Mouse (Mus musculus): ENCODE measurements around the gene Jagn1. TPM values are rescaled to one million over a fixed set of nuclear protein-coding genes. Genes with fewer than 3 reads are reported as not detected.

Jagn1 gene
- polyA plus RNA-seq, 1 experiment from 2014 or later, result 89.1 TPM

DNA sequence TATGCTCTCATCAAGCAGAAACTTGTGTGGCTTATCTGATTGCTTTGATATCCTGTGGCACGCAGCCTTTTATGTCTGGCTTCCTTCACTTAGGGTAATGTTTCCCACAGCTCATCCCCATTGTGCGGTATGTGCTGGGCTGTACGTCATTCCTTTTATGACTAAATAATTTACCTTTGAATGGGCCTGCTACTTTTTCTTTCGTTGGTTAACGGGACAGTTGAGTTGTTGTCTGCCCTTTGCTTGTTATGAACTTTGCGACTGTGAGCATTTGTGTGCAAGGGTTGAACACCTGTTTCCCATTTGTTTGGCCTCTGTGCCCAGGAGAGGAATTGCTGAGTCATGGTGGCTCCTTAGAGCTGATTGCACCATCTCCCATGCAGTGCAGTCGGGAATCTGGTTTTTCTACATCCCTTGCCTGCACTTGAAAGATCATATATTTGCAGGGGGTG, 44.8 kb downstream of the Jagn1 start:
- Histone ChIP-seq H3K4me3 (no peak overlapping the region), H3K36me3 (peaks cover 48% of the 10 kb centered on the region)
- DNase-seq (ENCODE audit: low spot score), result no peak

DNA sequence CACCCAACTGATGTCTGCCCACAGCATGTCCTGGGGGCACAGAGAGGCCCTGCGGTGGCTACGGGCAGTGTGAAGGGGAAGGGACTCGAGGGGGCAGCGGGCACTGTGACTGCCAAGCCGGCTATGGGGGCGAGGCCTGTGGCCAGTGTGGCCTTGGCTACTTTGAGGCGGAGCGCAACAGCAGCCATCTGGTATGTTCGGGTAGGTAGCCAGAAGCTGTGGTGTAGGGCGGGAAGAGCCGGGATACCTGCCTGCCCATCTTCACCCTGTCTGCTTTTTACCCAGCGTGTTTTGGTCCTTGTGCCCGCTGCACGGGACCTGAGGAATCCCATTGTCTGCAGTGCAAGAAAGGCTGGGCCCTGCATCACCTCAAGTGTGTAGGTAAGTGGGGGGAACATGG, 47.0 kb downstream of the Jagn1 start:
- Histone ChIP-seq H3K27ac (no peak overlapping the region), H3K4me3 (no peak overlapping the region), H3K9me3 (no peaks in the 10 kb centered on the region), H3K4me1 (peaks cover 4% of the 10 kb centered on the region), H3K36me3 (peaks cover 60% of the 10 kb centered on the region), H3K27me3 (ENCODE audit: insufficient read depth, poor library complexity, severe bottlenecking) (peaks cover 12% of the 10 kb centered on the region; the same call in 1 of the 2 replicates)
- WGBS, result 95% methylated on average over 14 of the region's 14 CpGs
- DNase-seq (ENCODE audit: low spot score), result no peak

More for the DNA sequence above, 44.8 kb downstream of the Jagn1 start:
- 65% methylated on average over 7 of the region's 7 CpGs for WGBS
- Histone ChIP-seq H3K4me1 (peaks cover 17% of the 10 kb centered on the region), H3K27ac (no peak overlapping the region), H3K9me3 (no peaks in the 10 kb centered on the region), H3K27me3 (ENCODE audit: insufficient read depth, poor library complexity, severe bottlenecking) (peaks cover 7% of the 10 kb centered on the region)

DNA sequence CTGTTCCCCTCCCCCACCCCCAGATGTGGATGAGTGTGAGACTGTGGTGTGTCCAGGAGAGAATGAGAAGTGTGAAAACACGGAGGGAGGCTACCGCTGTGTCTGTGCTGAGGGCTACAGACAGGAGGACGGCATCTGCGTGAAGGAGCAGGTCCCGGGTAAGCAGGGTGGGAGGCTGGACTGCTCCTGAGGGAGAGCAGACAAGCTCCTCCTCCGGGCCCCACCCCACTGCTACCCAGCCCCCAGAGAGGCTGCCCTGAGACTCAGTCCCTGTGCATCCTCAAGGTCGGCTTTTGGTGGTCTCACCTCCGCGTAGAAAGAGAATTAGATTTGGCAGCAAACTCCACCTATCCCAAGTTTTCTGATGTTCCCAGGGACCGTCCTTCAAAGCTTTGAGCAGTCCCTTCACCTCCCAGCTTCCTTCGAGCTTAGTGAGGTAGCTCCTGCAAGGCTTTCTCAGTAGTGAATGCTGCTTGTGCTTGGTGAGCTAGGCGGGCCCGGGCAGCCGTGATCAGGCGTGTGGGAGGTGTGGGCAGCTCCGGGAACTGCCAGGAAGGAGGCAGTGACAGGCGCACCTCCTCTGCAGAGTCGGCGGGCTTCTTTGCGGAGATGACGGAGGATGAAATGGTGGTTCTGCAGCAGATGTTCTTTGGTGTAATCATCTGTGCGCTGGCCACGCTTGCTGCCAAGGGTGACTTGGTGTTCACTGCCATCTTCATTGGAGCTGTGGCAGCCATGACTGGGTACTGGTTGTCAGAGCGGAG, 49.9 kb downstream of the Jagn1 start:
- H3K4me3 ChIP-seq, result no peak overlapping the region
- H3K27ac ChIP-seq, result no peak overlapping the region
- H3K36me3 ChIP-seq, result peaks cover 58% of the 10 kb centered on the region
- DNase-seq (ENCODE audit: low spot score), result no peak
- H3K9me3 ChIP-seq, result no peaks in the 10 kb centered on the region
- peaks cover 41% of the 10 kb centered on the region for H3K27me3 ChIP-seq (ENCODE audit: insufficient read depth, poor library complexity, severe bottlenecking)
- H3K4me1 ChIP-seq, result peaks cover 19% of the 10 kb centered on the region
- 63% methylated on average over 24 of the region's 24 CpGs for WGBS

- Histone ChIP-seq H3K4me1 (peaks cover 23% of the 10 kb centered on the region), H3K9me3 (no peaks in the 10 kb centered on the region), H3K36me3 (peaks cover 38% of the 10 kb centered on the region), H3K27ac (peak overlapping the region; percentile 83), H3K4me3 (peak overlapping the region; percentile 62), H3K27me3 (ENCODE audit: insufficient read depth, poor library complexity, severe bottlenecking) (peaks cover 53% of the 10 kb centered on the region)
- WGBS, result under 1% methylated on average over 49 of the region's 54 CpGs
- peak; percentile 90 for DNase-seq (ENCODE audit: low spot score)
These were observed 52.0 kb downstream of the Jagn1 start for GRCm38 (mm10) chr6:113494258-113494788.

DNA sequence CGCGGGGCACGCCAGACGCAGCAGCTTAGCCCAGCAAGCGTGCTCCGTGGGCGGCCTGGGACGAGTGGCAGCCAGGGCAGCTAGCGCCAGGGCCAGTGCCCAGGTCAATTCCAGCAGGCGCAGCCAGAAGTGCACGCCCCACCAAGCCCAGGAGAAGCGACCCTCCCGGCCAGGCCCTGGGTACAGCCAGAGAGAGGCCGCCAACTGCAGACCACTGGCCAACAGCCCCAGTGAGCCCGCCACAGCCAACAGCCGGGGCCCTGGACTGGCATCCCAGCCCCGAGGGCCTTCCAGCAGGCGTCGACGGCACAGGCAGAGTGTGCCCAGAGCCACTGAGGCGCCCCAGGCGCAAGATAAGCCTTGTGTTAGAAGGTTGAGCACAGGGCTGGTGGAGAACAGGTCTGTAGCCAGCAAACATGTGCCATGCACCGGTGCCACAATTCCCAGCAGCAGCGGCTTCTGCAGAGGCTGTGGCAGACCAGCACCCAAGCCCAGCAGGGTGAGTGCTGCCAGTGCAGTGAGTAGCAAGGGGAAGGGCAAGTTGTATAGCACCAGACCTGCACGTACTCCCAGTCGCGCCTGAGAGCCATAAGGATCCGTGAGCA, 52.8 kb downstream of the Jagn1 start:
- peak overlapping the region; percentile 83 for H3K27ac ChIP-seq
- 25% methylated on average over 28 of the region's 28 CpGs for WGBS
- peaks cover 60% of the 10 kb centered on the region for H3K27me3 ChIP-seq (ENCODE audit: insufficient read depth, poor library complexity, severe bottlenecking)
- DNase-seq (ENCODE audit: low spot score), result no peak
- no peaks in the 10 kb centered on the region for H3K9me3 ChIP-seq
- H3K4me3 ChIP-seq, result peak overlapping the region; percentile 62
- peaks cover 30% of the 10 kb centered on the region for H3K36me3 ChIP-seq
- peaks cover 23% of the 10 kb centered on the region for H3K4me1 ChIP-seq

Small RNA genes lying within 50 kb of the gene (microRNA-seq; reads per million reads assigned to microRNA genes)
- gene Gm24387, result not detected

Other genes starting within 250 kb of the Jagn1 start
- 0.49 and 1.0 TPM in 2 replicates for gene Lhfpl4, start 247.2 kb upstream of the Jagn1 start, polyA plus RNA-seq (2016; fragmentation: Nextera tagmentation; extraction: Ambion mirVana)
- 29.7 and 36.6 TPM in 2 replicates for gene Mtmr14, start 204.7 kb upstream of the Jagn1 start, polyA plus RNA-seq (2016; fragmentation: Nextera tagmentation; extraction: Ambion mirVana)
- gene Cpne9, start 160.3 kb upstream of the Jagn1 start, polyA plus RNA-seq (2016; fragmentation: Nextera tagmentation; extraction: Ambion mirVana), result 0.05 TPM in 1 of 2 replicates, not detected in the other
- 15.0 and 17.7 TPM in 2 replicates for gene Brpf1, start 135.4 kb upstream of the Jagn1 start, polyA plus RNA-seq (2016; fragmentation: Nextera tagmentation; extraction: Ambion mirVana)
- gene Ogg1, start 115.6 kb upstream of the Jagn1 start, polyA plus RNA-seq (2016; fragmentation: Nextera tagmentation; extraction: Ambion mirVana), result 13.6 and 15.9 TPM in 2 replicates
- gene Camk1, start 98.6 kb upstream of the Jagn1 start, polyA plus RNA-seq (2016; fragmentation: Nextera tagmentation; extraction: Ambion mirVana), result 82.7 and 89.2 TPM in 2 replicates
- 46.7 TPM in 2 replicates for gene Tada3, start 64.7 kb upstream of the Jagn1 start, polyA plus RNA-seq (2016; fragmentation: Nextera tagmentation; extraction: Ambion mirVana)
- 330 and 356 TPM in 2 replicates for gene Arpc4, start 64.5 kb upstream of the Jagn1 start, polyA plus RNA-seq (2016; fragmentation: Nextera tagmentation; extraction: Ambion mirVana)
- 2.0 and 2.5 TPM in 2 replicates for gene Ttll3, start 53.3 kb upstream of the Jagn1 start, polyA plus RNA-seq (2016; fragmentation: Nextera tagmentation; extraction: Ambion mirVana)
- gene Rpusd3, start 23.2 kb upstream of the Jagn1 start, polyA plus RNA-seq (2016; fragmentation: Nextera tagmentation; extraction: Ambion mirVana), result 23.4 and 26.1 TPM in 2 replicates
- gene Cidec, start 6.8 kb upstream of the Jagn1 start, polyA plus RNA-seq (2016; fragmentation: Nextera tagmentation; extraction: Ambion mirVana), result 0.10 TPM in 1 of 2 replicates, not detected in the other
- gene Il17re, start 15.9 kb downstream of the Jagn1 start, polyA plus RNA-seq (2016; fragmentation: Nextera tagmentation; extraction: Ambion mirVana), result 1.9 and 3.6 TPM in 2 replicates
- 4.3 and 4.5 TPM in 2 replicates for gene Il17rc, start 28.9 kb downstream of the Jagn1 start, polyA plus RNA-seq (2016; fragmentation: Nextera tagmentation; extraction: Ambion mirVana)
- gene Creld1, start 40.7 kb downstream of the Jagn1 start, polyA plus RNA-seq (2016; fragmentation: Nextera tagmentation; extraction: Ambion mirVana), result 42.1 and 57.8 TPM in 2 replicates
- gene Prrt3, start 59.4 kb downstream of the Jagn1 start, polyA plus RNA-seq (2016; fragmentation: Nextera tagmentation; extraction: Ambion mirVana), result 0.32 and 0.41 TPM in 2 replicates
- gene Emc3, start 89.1 kb downstream of the Jagn1 start, polyA plus RNA-seq (2016; fragmentation: Nextera tagmentation; extraction: Ambion mirVana), result 88.0 and 90.2 TPM in 2 replicates
- 12.6 and 13.9 TPM in 2 replicates for gene Fancd2, start 89.1 kb downstream of the Jagn1 start, polyA plus RNA-seq (2016; fragmentation: Nextera tagmentation; extraction: Ambion mirVana)
- gene Fancd2os, start 158.1 kb downstream of the Jagn1 start, polyA plus RNA-seq (2016; fragmentation: Nextera tagmentation; extraction: Ambion mirVana), result 0.16 and 0.38 TPM in 2 replicates
- 170 and 197 TPM in 2 replicates for gene Brk1, start 162.2 kb downstream of the Jagn1 start, polyA plus RNA-seq (2016; fragmentation: Nextera tagmentation; extraction: Ambion mirVana)
- 32.3 and 34.2 TPM in 2 replicates for gene Vhl, start 181.4 kb downstream of the Jagn1 start, polyA plus RNA-seq (2016; fragmentation: Nextera tagmentation; extraction: Ambion mirVana)
- gene Irak2, start 195.9 kb downstream of the Jagn1 start, polyA plus RNA-seq (2016; fragmentation: Nextera tagmentation; extraction: Ambion mirVana), result 12.5 TPM in 2 replicates